Mouse (Mus musculus): ENCODE results near the gene Dctpp1.

The Dctpp1 gene

DNA sequence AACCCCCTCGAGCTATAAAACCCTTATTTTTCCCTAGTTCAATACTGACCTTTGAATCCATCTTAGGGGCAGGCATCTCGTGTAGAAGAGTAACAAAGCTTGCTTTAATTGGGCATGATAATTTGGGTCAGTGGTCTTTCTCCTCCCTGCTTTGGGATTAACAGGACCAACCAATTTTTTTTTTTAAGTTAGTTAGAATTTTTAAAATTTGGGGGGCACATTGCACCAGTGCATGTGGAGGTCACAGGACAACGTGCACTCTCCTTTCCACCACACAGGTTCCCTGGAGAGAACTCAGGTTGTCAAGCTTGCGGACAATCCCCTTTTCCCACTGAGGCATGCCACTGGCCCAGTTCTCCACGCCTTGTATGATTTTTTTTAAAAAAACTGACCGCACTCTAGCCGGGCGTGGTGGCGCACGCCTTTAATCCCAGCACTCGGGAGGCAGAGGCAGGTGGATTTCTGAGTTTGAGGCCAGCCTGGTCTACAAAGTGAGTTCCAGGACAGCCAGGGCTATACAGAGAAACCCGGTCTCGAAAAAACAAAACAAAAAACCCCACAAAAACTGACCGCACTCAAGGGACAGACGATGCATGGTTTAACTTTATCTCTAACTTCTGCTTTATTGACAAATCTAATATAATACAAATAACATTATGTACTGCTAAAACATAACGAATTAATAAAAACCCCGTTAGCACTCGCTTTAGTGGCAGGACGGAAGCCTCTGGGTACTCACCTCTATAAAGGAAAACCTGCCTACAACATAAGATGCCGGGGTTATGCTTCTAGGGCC, 28.5 kb downstream of the Dctpp1 start:
- in situ Hi-C loops (cut with MseI, MboI), result no loop called here

GRCm38 (mm10) chr7:127231376-127231775, 29.1 kb downstream of the Dctpp1 start:
- in situ Hi-C loops (cut with MseI, MboI), result no loop called here

DNA sequence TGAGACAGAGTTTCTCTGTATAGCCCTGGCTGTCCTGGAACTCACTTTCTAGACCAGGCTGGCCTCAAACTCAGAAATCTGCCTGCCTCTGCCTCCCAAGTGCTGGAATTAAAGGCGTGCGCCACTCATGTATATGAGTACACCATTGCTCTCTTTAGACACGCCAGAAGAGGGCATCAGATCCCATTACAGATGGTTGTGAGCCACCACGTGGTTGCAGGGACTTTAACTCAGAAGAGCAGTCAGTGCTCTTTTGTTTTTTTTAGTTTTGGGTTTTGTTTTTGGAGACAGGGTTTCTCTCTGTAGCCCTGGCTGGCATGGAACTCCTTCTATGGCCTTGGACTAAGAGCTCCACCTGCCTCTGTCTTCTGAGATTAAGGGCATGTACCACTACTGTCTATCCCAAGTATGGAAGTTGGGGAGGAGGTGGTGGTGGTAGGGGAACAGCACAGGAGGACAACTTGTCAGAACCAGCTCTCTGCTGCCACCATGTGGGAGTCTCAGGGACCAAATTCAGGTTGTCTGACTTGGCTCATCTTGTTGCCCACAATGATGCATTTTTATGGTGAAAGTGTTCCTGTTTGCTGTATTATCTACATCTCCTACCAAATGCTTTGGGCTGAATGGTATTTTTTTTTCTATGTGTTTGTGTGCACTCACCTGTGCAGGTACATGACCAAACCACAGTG, 31.8 kb downstream of the Dctpp1 start:
- in situ Hi-C loops (cut with MseI, MboI), result no loop called here

GRCm38 (mm10) chr7:127225147-127225995, 35.1 kb downstream of the Dctpp1 start:
- in situ Hi-C loops (cut with MseI, MboI), result no loop called here

- in situ Hi-C loops (cut with MseI, MboI), result no loop called here
Measured at GRCm38 (mm10) chr7:127224616-127225015, 35.9 kb downstream of the Dctpp1 start.

- in situ Hi-C loops (cut with MseI, MboI), result no loop called here
Measured at GRCm38 (mm10) chr7:127223515-127224478, 36.7 kb downstream of the Dctpp1 start.

GRCm38 (mm10) chr7:127223106-127223505, 37.4 kb downstream of the Dctpp1 start:
- in situ Hi-C loops (cut with MseI, MboI), result no loop called here

DNA sequence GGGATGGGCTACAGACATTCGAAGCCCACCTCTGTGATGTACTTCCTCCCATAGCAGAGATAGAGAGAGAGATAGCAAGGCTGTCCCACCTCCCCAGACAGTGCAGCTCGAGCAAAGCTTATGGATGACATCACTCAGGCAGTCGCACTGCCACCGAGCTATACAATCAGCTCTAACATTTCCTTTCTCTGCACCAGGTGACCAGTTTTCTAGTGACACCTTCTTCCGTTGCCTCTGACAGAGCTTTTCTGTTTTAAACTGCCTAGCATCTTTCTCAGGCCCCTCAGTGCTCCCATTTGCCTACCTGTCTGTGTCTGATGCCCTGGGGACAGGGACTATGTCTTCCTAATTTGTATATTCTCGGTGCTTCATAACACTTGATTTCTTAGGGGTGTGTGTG, 40.1 kb downstream of the Dctpp1 start:
- in situ Hi-C loops (cut with MseI, MboI), result no loop called here

GRCm38 (mm10) chr7:127218670-127219069, 41.8 kb downstream of the Dctpp1 start:
- in situ Hi-C loops (cut with MseI, MboI), result no loop called here

- in situ Hi-C loops (cut with MseI, MboI), result no loop called here
Measured at GRCm38 (mm10) chr7:127217901-127218642, 42.4 kb downstream of the Dctpp1 start.

GRCm38 (mm10) chr7:127217475-127217874, 43.0 kb downstream of the Dctpp1 start:
- in situ Hi-C loops (cut with MseI, MboI), result no loop called here

DNA sequence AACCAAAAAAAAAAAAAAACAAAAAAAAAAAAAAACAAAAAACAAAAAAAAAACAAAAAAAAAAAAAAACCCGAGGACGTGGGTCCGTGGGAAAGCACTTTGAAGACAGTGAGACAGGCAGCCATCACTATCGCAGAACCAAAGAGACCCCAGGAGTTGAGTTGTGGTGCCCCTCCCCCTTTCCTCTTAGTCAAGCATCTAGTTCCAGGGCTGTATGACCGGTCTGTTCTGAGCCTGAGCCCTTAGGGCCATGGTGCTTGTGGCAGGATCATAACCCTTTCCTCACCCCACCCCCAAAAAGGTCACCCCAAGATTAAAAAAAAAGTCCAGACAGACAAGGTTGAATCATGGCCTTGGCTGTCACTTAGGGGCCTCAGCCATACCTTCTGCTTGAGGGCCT, 44.2 kb downstream of the Dctpp1 start:
- in situ Hi-C loops (cut with MseI, MboI), result no loop called here

DNA sequence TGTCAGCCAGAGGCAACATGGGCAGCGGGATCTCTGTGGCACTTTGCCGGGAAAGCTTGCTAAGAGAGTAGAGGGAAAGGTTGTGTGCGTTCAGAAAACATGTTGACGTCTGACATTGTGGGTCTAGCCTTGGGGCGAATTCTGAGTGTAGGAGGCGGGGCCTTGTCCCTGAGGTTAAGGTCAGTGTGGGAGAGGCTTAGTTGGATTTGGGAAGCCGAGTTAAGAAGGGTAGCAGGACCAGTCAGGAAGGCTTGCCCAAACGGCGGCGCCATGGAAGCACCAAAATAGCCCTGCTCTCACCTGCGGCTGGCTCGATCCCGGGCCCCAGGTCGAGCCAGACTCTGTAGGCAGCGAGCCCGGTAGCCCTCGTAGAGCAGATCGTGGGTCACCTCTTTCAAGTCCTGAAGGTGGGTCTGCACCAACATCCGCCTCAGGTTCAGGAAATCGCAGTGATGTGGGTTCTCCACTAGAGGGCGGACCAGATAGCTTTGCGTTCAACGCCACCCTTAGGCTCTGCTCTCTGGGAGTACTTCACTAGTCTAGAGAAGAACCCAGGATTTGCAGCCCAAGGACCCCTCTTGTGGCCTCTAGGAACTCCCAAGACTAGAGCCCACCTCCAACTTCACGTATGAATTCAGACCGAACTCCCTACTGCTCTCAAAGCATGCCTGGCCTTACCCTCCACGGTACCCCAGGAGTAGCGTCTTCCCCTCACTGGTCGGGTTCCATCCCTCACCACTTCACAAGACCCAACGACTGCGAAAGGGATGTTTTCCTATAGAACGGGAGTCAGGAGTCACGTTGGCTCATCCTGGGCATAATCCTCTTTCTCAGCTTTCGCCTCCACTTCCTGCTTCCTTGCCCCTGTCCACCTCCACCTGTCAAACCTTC, 45.3 kb downstream of the Dctpp1 start:
- in situ Hi-C loops (cut with MseI, MboI), result no loop called here

DNA sequence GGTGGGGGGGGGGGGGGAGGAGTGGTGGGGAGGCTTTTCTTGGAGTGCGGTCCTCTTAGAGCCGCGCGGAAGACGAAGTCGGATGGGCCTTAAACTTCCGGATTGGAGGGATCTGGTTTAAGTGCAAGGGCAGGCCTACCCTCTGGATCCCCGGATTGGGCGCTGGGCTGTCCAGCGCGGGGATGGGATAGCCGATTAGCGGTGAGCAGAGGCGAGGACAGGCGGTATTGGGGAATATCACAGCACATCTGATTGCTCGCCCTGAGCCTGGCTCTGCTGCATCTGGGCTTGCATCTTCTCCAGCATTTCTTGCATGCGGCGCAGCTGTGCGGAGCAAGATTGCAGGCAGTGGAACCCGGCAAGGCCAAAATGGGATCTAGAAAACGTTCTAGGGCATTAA, 46.0 kb downstream of the Dctpp1 start:
- in situ Hi-C loops (cut with MseI, MboI), result no loop called here

DNA sequence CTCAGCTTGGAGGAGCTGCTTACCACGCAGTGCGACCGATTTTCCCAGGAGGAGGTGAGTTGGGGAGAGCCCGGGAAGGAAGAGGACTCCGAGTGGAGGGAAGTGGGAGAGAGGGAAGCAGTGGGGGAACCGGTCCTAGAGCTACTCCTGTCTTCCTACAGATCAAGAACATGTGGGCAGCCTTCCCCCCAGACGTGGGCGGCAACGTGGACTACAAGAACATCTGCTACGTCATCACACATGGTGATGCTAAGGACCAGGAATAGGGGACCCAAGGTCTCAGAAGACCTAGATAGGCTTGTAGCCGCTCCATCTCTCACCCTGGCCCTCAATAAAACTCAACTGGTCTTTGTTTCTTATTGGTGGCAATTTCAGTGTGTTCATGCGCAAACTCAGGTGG, 46.6 kb downstream of the Dctpp1 start:
- in situ Hi-C loops (cut with MseI, MboI), result no loop called here

GRCm38 (mm10) chr7:127213485-127213884, 47.0 kb downstream of the Dctpp1 start:
- in situ Hi-C loops (cut with MseI, MboI), result no loop called here

GRCm38 (mm10) chr7:127212432-127213250, 47.9 kb downstream of the Dctpp1 start:
- in situ Hi-C loops (cut with MseI, MboI), result no loop called here

GRCm38 (mm10) chr7:127211014-127211745, 49.3 kb downstream of the Dctpp1 start:
- in situ Hi-C loops (cut with MseI, MboI), result no loop called here

Measured in mouse trophoblast stem cell (cell line).